Mouse (Mus musculus): ENCODE data around the gene 1700001K19Rik. TPM values are rescaled to one million over a fixed set of nuclear protein-coding genes. Genes with fewer than 3 reads are reported as not detected.
"Not testable (repeated sequence)": the region's sequence is repeated elsewhere in the genome, so short reads cannot be mapped to it uniquely, and the experiment has no call there.

Gene 1700001K19Rik
- polyA plus RNA-seq, 1 experiment from 2014 or later: not detected

GRCm38 (mm10) chr12:110713784-110714183 is 31.4 kb upstream of the 1700001K19Rik start:
- ATAC-seq (no peak), DNase-seq (peak; percentile 41)
- WGBS (ENCODE audit: insufficient replicate concordance): 91% methylated on average over 6 of the region's 6 CpGs
- Histone ChIP-seq H3K9ac (replicated peaks) (no peak overlapping the region), H3K9me3 (ENCODE audit: low read length) (0 out of 2 replicates have a peak, but pooled peaks cover 3% of the 10 kb centered on the region), H3K36me3 (replicated peaks; ENCODE audit: insufficient read depth, low read length) (no peaks in the 10 kb centered on the region), H3K27me3 (ENCODE audit: insufficient read depth, low read length) (no peaks in the 10 kb centered on the region), H3K4me2 (ENCODE audit: low read depth, low read length) (no peak overlapping the region), H3K27ac (ENCODE audit: low read depth) (no peak overlapping the region), H3K4me3 (ENCODE audit: low read depth, low read length) (no peak overlapping the region), H3K4me1 (ENCODE audit: insufficient read depth) (no peaks in the 10 kb centered on the region)
- TF ChIP-seq EP300 (IDR thresholded peaks at IDR 0.05; ENCODE audit: low read depth): no peak
- peak; percentile 68 for TF ChIP-seq CTCF (IDR thresholded peaks at IDR 0.05; ENCODE audit: low read depth)

- Histone ChIP-seq H3K4me2 (ENCODE audit: low read depth, low read length) (no peak overlapping the region), H3K27ac (ENCODE audit: low read depth) (no peak overlapping the region), H3K36me3 (replicated peaks; ENCODE audit: insufficient read depth, low read length) (no peaks in the 10 kb centered on the region), H3K4me1 (ENCODE audit: insufficient read depth) (peaks cover 8% of the 10 kb centered on the region), H3K9me3 (ENCODE audit: low read length) (0 out of 2 replicates have a peak, but pooled peaks cover 3% of the 10 kb centered on the region), H3K27me3 (ENCODE audit: insufficient read depth, low read length) (no peaks in the 10 kb centered on the region), H3K9ac (replicated peaks) (no peak overlapping the region), H3K4me3 (ENCODE audit: low read depth, low read length) (no peak overlapping the region)
- ATAC-seq (no peak), DNase-seq (no peak)
- WGBS (ENCODE audit: insufficient replicate concordance): 57% methylated on average over 5 of the region's 5 CpGs
- no peak for TF ChIP-seq EP300 (IDR thresholded peaks at IDR 0.05; ENCODE audit: low read depth)
- TF ChIP-seq CTCF (IDR thresholded peaks at IDR 0.05; ENCODE audit: low read depth): no peak
Measured at GRCm38 (mm10) chr12:110711270-110711669, 28.9 kb upstream of the 1700001K19Rik start.

- no peak overlapping the region for H3K27ac ChIP-seq (ENCODE audit: low read depth)
- H3K4me2 ChIP-seq (ENCODE audit: low read depth, low read length): peak overlapping the region; percentile 77
- ATAC-seq: no peak
- WGBS (ENCODE audit: insufficient replicate concordance): 90% methylated on average over 7 of the region's 7 CpGs
- TF ChIP-seq EP300 (IDR thresholded peaks at IDR 0.05; ENCODE audit: low read depth) (no peak), CTCF (IDR thresholded peaks at IDR 0.05; ENCODE audit: low read depth) (no peak)
- no peak overlapping the region for H3K9ac ChIP-seq (replicated peaks)
- no peak for DNase-seq
- H3K27me3 ChIP-seq (ENCODE audit: insufficient read depth, low read length): no peaks in the 10 kb centered on the region
- peaks cover 10% of the 10 kb centered on the region for H3K4me1 ChIP-seq (ENCODE audit: insufficient read depth)
- no peaks in the 10 kb centered on the region for H3K9me3 ChIP-seq (ENCODE audit: low read length)
- no peak overlapping the region for H3K4me3 ChIP-seq (ENCODE audit: low read depth, low read length)
- no peaks in the 10 kb centered on the region for H3K36me3 ChIP-seq (replicated peaks; ENCODE audit: insufficient read depth, low read length)
Measured at GRCm38 (mm10) chr12:110707451-110707850, 25.0 kb upstream of the 1700001K19Rik start.

GRCm38 (mm10) chr12:110706337-110707231 is 24.2 kb upstream of the 1700001K19Rik start:
- Histone ChIP-seq H3K9me3 (ENCODE audit: low read length) (no peaks in the 10 kb centered on the region), H3K9ac (replicated peaks) (peak overlapping the region; percentile 39), H3K4me3 (ENCODE audit: low read depth, low read length) (peak overlapping the region; percentile 38), H3K36me3 (replicated peaks; ENCODE audit: insufficient read depth, low read length) (no peaks in the 10 kb centered on the region), H3K27me3 (ENCODE audit: insufficient read depth, low read length) (no peaks in the 10 kb centered on the region), H3K4me2 (ENCODE audit: low read depth, low read length) (peak overlapping the region; percentile 77), H3K4me1 (ENCODE audit: insufficient read depth) (peaks cover 10% of the 10 kb centered on the region), H3K27ac (ENCODE audit: low read depth) (peak overlapping the region; percentile 61)
- WGBS (ENCODE audit: insufficient replicate concordance): 2% methylated on average over 27 of the region's 27 CpGs
- peak; percentile 71 for DNase-seq
- ATAC-seq: peak; percentile 84
- peak; percentile 37 for TF ChIP-seq CTCF (IDR thresholded peaks at IDR 0.05; ENCODE audit: low read depth)
- no peak for TF ChIP-seq EP300 (IDR thresholded peaks at IDR 0.05; ENCODE audit: low read depth)

- not testable (repeated sequence) for H3K4me3 ChIP-seq (ENCODE audit: low read depth, low read length); H3K9ac ChIP-seq (replicated peaks); H3K4me2 ChIP-seq (ENCODE audit: low read depth, low read length); H3K27ac ChIP-seq (ENCODE audit: low read depth); H3K9me3 ChIP-seq (ENCODE audit: low read length); ATAC-seq; H3K27me3 ChIP-seq (ENCODE audit: insufficient read depth, low read length); DNase-seq; H3K36me3 ChIP-seq (replicated peaks; ENCODE audit: insufficient read depth, low read length)
- peaks cover 16% of the 10 kb centered on the region for H3K4me1 ChIP-seq (ENCODE audit: insufficient read depth)
- 80% methylated on average over 4 of the region's 4 CpGs for WGBS (ENCODE audit: insufficient replicate concordance)
Measured at GRCm38 (mm10) chr12:110705419-110705818, 23.0 kb upstream of the 1700001K19Rik start.

GRCm38 (mm10) chr12:110703682-110704081 is 21.3 kb upstream of the 1700001K19Rik start:
- Histone ChIP-seq H3K27me3 (ENCODE audit: insufficient read depth, low read length) (no peaks in the 10 kb centered on the region), H3K9me3 (ENCODE audit: low read length) (no peaks in the 10 kb centered on the region), H3K4me2 (ENCODE audit: low read depth, low read length) (no peak overlapping the region), H3K9ac (replicated peaks) (no peak overlapping the region), H3K4me1 (ENCODE audit: insufficient read depth) (peaks cover 17% of the 10 kb centered on the region), H3K4me3 (ENCODE audit: low read depth, low read length) (no peak overlapping the region), H3K27ac (ENCODE audit: low read depth) (no peak overlapping the region), H3K36me3 (replicated peaks; ENCODE audit: insufficient read depth, low read length) (no peaks in the 10 kb centered on the region)
- no peak for DNase-seq
- ATAC-seq: no peak
- WGBS (ENCODE audit: insufficient replicate concordance): 65% methylated on average over 7 of the region's 7 CpGs
- no peak for TF ChIP-seq EP300 (IDR thresholded peaks at IDR 0.05; ENCODE audit: low read depth)
- no peak for TF ChIP-seq CTCF (IDR thresholded peaks at IDR 0.05; ENCODE audit: low read depth)

Measured in liver, postnatal 0 days (tissue).